Mouse (Mus musculus): ENCODE results near the gene Yif1b. TPM values are rescaled to one million over a fixed set of nuclear protein-coding genes. Genes with fewer than 3 reads are reported as not detected.

The Yif1b gene
- total RNA-seq, 1 experiment = 201 TPM

DNA sequence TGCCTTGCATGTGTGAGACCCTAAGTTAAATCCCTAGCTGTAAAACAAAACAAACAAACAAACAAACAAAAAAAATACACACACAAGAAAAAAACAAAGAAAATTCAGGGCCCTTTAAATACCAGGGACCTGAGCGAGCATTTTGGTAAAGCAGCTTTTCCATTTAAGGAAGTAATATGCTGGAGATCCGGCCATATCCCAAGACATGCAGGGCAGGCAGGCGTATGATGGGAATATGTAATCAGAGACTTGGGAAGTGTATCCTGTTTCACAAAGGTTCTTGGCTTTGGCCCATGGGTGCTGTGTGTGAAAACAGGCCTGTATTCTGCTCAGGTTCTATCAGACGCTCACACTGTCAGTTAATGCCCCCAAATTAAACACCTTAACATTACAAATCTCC is 39.4 kb downstream of the Yif1b start:
- Histone ChIP-seq H3K27ac (ENCODE audit: insufficient read depth, low read depth, low read length, poor library complexity, severe bottlenecking) (no peak overlapping the region), H3K36me3 (ENCODE audit: control insufficient read depth, insufficient read depth, low read length, poor library complexity, severe bottlenecking) (peaks cover 12% of the 10 kb centered on the region; the same call in 1 of the 2 replicates), H3K9me3 (ENCODE audit: control insufficient read depth, insufficient read depth, low read depth, low read length) (no peaks in the 10 kb centered on the region), H3K4me1 (ENCODE audit: control insufficient read depth in 2 of 2, insufficient read depth in 2 of 2, low read length in 2 of 2, poor library complexity in 1 of 2) (peaks cover 3 to 20% of the 10 kb centered on the region in 2 experiments; a peak in 1 of 4 replicates), H3K4me3 (ENCODE audit: insufficient read depth in 1 of 2, low read depth in 1 of 2, low read length in 2 of 2, poor library complexity in 1 of 2, severe bottlenecking in 1 of 2) (no peak overlapping the region), H3K9ac (ENCODE audit: insufficient read depth, low read depth, low read length, poor library complexity, severe bottlenecking) (no peak overlapping the region)
- DNase-seq (ENCODE audit: low read depth, low spot score) = no peak
- in situ Hi-C loops (cut with MboI; ENCODE audit: low sequenced_read_pairs in 2 of 2, unreplicated experiment in 2 of 2) = no loop called here
- TF ChIP-seq MAFK (IDR thresholded peaks at IDR 0.05; ENCODE audit: insufficient read depth, low read depth, low read length) (no peak), HCFC1 (IDR thresholded peaks at IDR 0.05; ENCODE audit: borderline replicate concordance, insufficient read depth, low read length) (no peak), CHD2 (IDR thresholded peaks at IDR 0.05; ENCODE audit: low read depth, low read length) (no peak), ZC3H11A (IDR thresholded peaks at IDR 0.05; ENCODE audit: borderline replicate concordance, low read depth, low read length) (no peak), ZNF384 (IDR thresholded peaks at IDR 0.05; ENCODE audit: low read depth, low read length) (no peak)

DNA sequence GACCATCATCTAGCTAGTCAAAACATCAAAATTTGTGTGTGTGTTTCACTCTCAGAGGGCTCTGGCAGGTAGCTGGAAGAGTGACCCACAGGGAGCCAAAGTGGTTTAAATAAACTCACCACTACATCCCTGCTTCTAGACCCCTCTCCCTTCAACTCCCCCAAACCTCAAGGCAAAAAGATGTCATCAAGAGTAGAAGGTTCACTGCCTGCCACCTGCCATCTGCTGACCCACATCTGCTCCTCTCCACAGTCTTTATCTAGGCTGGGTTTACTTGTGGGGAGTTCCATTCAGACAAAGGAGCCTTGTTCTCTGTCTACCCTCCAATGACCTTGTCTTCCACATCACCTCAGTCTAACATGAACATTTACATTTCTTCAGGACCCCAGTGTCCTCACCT is 41.1 kb downstream of the Yif1b start:
- Histone ChIP-seq H3K36me3 (ENCODE audit: control insufficient read depth, insufficient read depth, low read length, poor library complexity, severe bottlenecking) (peaks cover 11% of the 10 kb centered on the region; the same call in 1 of the 2 replicates), H3K4me3 (ENCODE audit: insufficient read depth in 1 of 2, low read depth in 1 of 2, low read length in 2 of 2, poor library complexity in 1 of 2, severe bottlenecking in 1 of 2) (no peak overlapping the region), H3K27ac (ENCODE audit: insufficient read depth, low read depth, low read length, poor library complexity, severe bottlenecking) (no peak overlapping the region), H3K9ac (ENCODE audit: insufficient read depth, low read depth, low read length, poor library complexity, severe bottlenecking) (no peak overlapping the region), H3K9me3 (ENCODE audit: control insufficient read depth, insufficient read depth, low read depth, low read length) (no peaks in the 10 kb centered on the region), H3K4me1 (ENCODE audit: control insufficient read depth in 2 of 2, insufficient read depth in 2 of 2, low read length in 2 of 2, poor library complexity in 1 of 2) (peaks cover 3 to 18% of the 10 kb centered on the region in 2 experiments; a peak in 1 of 4 replicates)
- DNase-seq (ENCODE audit: low read depth, low spot score) = no peak
- TF ChIP-seq CHD2 (IDR thresholded peaks at IDR 0.05; ENCODE audit: low read depth, low read length) = no peak
- TF ChIP-seq HCFC1 (IDR thresholded peaks at IDR 0.05; ENCODE audit: borderline replicate concordance, insufficient read depth, low read length) = no peak
- no peak for TF ChIP-seq MAFK (IDR thresholded peaks at IDR 0.05; ENCODE audit: insufficient read depth, low read depth, low read length)
- no peak for TF ChIP-seq ZNF384 (IDR thresholded peaks at IDR 0.05; ENCODE audit: low read depth, low read length)
- TF ChIP-seq ZC3H11A (IDR thresholded peaks at IDR 0.05; ENCODE audit: borderline replicate concordance, low read depth, low read length) = no peak
- in situ Hi-C loops (cut with MboI; ENCODE audit: low sequenced_read_pairs in 2 of 2, unreplicated experiment in 2 of 2) = no loop called here

DNA sequence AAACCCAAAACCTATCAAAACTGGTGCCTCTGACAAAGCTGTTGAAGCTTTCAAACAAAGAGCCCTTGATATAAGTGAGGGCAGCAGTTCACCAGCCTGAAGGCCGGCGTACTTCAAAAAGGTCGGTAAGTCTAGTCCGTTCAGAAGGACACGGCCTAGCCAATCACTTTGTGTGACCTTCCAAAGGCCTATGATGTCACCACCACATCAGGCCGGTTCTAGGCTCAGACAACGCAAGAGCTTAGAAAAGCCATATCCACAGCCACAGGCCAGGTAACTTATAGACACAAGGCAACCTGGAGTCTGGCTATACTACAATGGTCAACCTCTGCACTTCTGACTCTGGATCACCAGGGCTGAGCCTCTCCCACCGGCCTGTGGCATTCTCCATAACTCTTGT is 41.8 kb downstream of the Yif1b start:
- H3K4me1 ChIP-seq (ENCODE audit: control insufficient read depth in 2 of 2, insufficient read depth in 2 of 2, low read length in 2 of 2, poor library complexity in 1 of 2) = peaks cover 3 to 18% of the 10 kb centered on the region in 2 experiments; a peak in 1 of 4 replicates
- H3K36me3 ChIP-seq (ENCODE audit: control insufficient read depth, insufficient read depth, low read length, poor library complexity, severe bottlenecking) = peaks cover 10% of the 10 kb centered on the region; the same call in 1 of the 2 replicates
- DNase-seq (ENCODE audit: low read depth, low spot score) = no peak
- no peak for TF ChIP-seq HCFC1 (IDR thresholded peaks at IDR 0.05; ENCODE audit: borderline replicate concordance, insufficient read depth, low read length)
- TF ChIP-seq CHD2 (IDR thresholded peaks at IDR 0.05; ENCODE audit: low read depth, low read length) = no peak
- no peaks in the 10 kb centered on the region for H3K9me3 ChIP-seq (ENCODE audit: control insufficient read depth, insufficient read depth, low read depth, low read length)
- peak overlapping the region; percentile 85 to 92 for H3K4me3 ChIP-seq (ENCODE audit: insufficient read depth in 1 of 2, low read depth in 1 of 2, low read length in 2 of 2, poor library complexity in 1 of 2, severe bottlenecking in 1 of 2)
- H3K9ac ChIP-seq (ENCODE audit: insufficient read depth, low read depth, low read length, poor library complexity, severe bottlenecking) = peak overlapping the region; percentile 98
- in situ Hi-C loops (cut with MboI; ENCODE audit: low sequenced_read_pairs in 2 of 2, unreplicated experiment in 2 of 2) = no loop called here
- H3K27ac ChIP-seq (ENCODE audit: insufficient read depth, low read depth, low read length, poor library complexity, severe bottlenecking) = no peak overlapping the region

DNA sequence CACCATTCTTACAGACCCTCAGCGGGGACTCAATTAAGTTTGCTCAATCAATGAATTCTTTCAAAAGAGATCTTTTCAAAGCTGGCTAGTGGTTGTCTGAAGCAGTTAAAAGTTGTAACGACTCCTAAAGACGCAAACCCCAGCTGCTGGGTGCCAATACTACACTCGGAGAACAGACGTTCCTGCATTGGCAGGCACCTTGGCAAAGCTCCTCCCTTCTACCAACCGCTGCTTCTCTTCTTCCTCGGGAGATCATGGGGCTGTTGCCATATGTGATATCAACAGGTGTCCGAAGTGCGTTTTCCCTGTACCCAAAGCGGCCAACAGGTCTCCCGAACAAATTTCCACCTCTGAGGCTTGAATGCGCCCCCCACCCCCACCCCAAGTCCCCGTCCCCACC is 42.7 kb downstream of the Yif1b start:
- TF ChIP-seq HCFC1 (IDR thresholded peaks at IDR 0.05; ENCODE audit: borderline replicate concordance, insufficient read depth, low read length) (no peak), ZC3H11A (IDR thresholded peaks at IDR 0.05; ENCODE audit: borderline replicate concordance, low read depth, low read length) (no peak), CHD2 (IDR thresholded peaks at IDR 0.05; ENCODE audit: low read depth, low read length) (no peak), ZNF384 (IDR thresholded peaks at IDR 0.05; ENCODE audit: low read depth, low read length) (no peak), MAFK (IDR thresholded peaks at IDR 0.05; ENCODE audit: insufficient read depth, low read depth, low read length) (no peak)
- peak overlapping the region; percentile 98 for H3K9ac ChIP-seq (ENCODE audit: insufficient read depth, low read depth, low read length, poor library complexity, severe bottlenecking)
- H3K27ac ChIP-seq (ENCODE audit: insufficient read depth, low read depth, low read length, poor library complexity, severe bottlenecking) = peak overlapping the region; percentile 49; the same call in 1 of the 2 replicates
- H3K4me1 ChIP-seq (ENCODE audit: control insufficient read depth in 2 of 2, insufficient read depth in 2 of 2, low read length in 2 of 2, poor library complexity in 1 of 2) = peaks cover 3 to 18% of the 10 kb centered on the region in 2 experiments; a peak in 1 of 4 replicates
- peaks cover 10% of the 10 kb centered on the region; the same call in 1 of the 2 replicates for H3K36me3 ChIP-seq (ENCODE audit: control insufficient read depth, insufficient read depth, low read length, poor library complexity, severe bottlenecking)
- H3K4me3 ChIP-seq (ENCODE audit: insufficient read depth in 1 of 2, low read depth in 1 of 2, low read length in 2 of 2, poor library complexity in 1 of 2, severe bottlenecking in 1 of 2) = peak overlapping the region; percentile 85 to 92
- no peaks in the 10 kb centered on the region for H3K9me3 ChIP-seq (ENCODE audit: control insufficient read depth, insufficient read depth, low read depth, low read length)
- no peak for DNase-seq (ENCODE audit: low read depth, low spot score)
- in situ Hi-C loops (cut with MboI; ENCODE audit: low sequenced_read_pairs in 2 of 2, unreplicated experiment in 2 of 2) = no loop called here

All from ES-E14 (cell line).